Mouse (Mus musculus): Measurements from ENCODE around the gene Tbc1d19. TPM values are rescaled to one million over a fixed set of nuclear protein-coding genes. Genes with fewer than 3 reads are reported as not detected.

Tbc1d19 gene
- total RNA-seq, 2 experiments from 2014 or later: 19.7 to 22.3 TPM

DNA sequence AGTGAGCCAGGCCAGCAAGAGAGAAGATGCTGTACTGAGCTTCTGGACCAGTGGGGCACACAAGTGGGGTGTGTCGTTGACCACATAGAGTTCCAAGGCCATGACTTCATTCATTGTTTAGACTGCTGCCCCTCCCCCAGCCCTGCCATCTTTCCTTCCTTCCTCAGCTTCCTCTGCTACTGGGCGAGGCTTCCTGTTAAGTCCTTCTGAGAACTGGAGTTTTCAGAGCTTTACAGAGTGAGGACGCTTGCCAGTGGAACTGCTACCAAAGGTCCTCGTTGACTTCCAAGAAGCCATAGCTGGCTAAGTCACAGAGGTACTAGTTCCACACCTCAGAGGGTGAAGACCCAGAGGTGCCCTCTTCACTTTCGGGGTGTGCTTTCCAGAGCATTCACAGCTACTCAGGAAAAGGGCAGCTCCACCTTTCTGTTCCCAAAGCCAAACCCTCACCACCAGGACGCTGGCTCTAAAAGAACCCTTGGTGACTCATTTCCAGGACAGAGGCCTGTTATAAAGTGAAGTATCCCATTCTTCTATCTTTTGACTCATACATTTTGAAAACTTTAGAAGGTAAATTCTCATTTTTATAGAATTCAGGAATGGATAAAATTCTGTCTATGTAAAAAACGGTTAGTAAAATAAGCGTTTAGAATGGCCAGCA, 139.3 kb downstream of the Tbc1d19 start:
- no peak for DNase-seq (ENCODE audit: low spot score)

GRCm38 (mm10) chr5:53950189-53950588, 140.8 kb downstream of the Tbc1d19 start:
- no peak for DNase-seq (ENCODE audit: low spot score)

DNA sequence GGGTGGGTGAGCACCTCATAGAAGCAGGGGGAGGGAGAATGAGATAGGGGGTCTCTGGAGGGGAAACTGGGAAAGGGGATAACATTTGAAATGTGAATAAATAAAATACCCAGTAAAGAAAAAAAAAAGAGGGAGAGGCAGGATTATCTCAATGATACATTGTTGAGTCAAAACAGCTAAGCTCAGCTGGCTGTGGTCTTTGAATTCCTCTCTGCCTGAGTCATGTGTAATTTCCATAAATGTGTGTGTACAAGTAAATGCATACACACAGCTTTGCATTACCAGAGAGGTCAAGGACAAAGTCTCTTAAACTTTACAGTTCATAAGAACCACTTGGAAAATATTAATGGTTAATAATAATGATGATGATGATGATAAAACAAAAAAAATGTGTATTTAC, 143.8 kb downstream of the Tbc1d19 start:
- DNase-seq (ENCODE audit: low spot score): no peak

Other genes with a start within 250 kb of the Tbc1d19 start
- gene Cckar, start 101.9 kb upstream of the Tbc1d19 start, total RNA-seq (2021): not detected
- gene Stim2, start 188.9 kb downstream of the Tbc1d19 start, total RNA-seq (2021): 10 to 100 TPM; 43.7 to 52.6 TPM

Measured in gastrocnemius, adult 18-20 months (tissue).